Mouse (Mus musculus): ENCODE data around the gene Gabpb1. TPM values are rescaled to one million over a fixed set of nuclear protein-coding genes. Genes with fewer than 3 reads are reported as not detected.

The Gabpb1 gene
- polyA plus RNA-seq, 1 experiment from 2014 or later = 13.2 TPM

DNA sequence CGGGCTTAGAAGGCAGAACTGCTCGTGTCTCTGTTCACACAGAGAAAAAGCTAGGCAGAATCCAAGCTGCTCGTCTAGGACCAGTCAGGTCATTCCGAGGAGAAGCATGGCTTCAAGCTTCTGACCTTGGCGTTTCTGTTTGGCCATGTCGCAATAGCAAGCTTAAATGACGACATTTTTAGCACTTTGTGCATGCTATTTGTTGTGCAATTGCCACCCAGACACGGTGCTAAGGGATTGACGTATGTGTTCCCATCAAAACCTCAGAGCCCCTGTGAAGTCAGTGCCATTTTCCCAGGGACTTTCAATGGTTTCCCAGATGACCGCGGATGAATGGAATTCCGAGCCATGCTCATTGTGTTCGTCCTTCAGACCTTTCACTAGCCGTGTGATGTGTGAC, 75.6 kb downstream of the Gabpb1 start:
- peaks cover 32% of the 10 kb centered on the region for H3K4me1 ChIP-seq (ENCODE audit: insufficient read depth)
- H3K4me3 ChIP-seq (ENCODE audit: low read depth, low read length) = no peak overlapping the region
- ATAC-seq (peak; percentile 43), DNase-seq (peak; percentile 53)
- TF ChIP-seq EP300 (IDR thresholded peaks at IDR 0.05; ENCODE audit: low read depth) = peak; percentile 72
- no peak for TF ChIP-seq CTCF (IDR thresholded peaks at IDR 0.05; ENCODE audit: low read depth)
- no peak overlapping the region for H3K27ac ChIP-seq (ENCODE audit: low read depth)
- no peaks in the 10 kb centered on the region for H3K36me3 ChIP-seq (replicated peaks; ENCODE audit: insufficient read depth, low read length)
- H3K4me2 ChIP-seq (ENCODE audit: low read depth, low read length) = no peak overlapping the region
- H3K9me3 ChIP-seq (ENCODE audit: low read length) = no peaks in the 10 kb centered on the region
- WGBS (ENCODE audit: insufficient replicate concordance) = 56% methylated on average over 14 of the region's 14 CpGs
- no peaks in the 10 kb centered on the region for H3K27me3 ChIP-seq (ENCODE audit: insufficient read depth, low read length)
- H3K9ac ChIP-seq (replicated peaks) = no peak overlapping the region

- no peak for TF ChIP-seq EP300 (IDR thresholded peaks at IDR 0.05; ENCODE audit: low read depth)
- peak; percentile 66 for TF ChIP-seq CTCF (IDR thresholded peaks at IDR 0.05; ENCODE audit: low read depth)
- Histone ChIP-seq H3K4me2 (ENCODE audit: low read depth, low read length) (no peak overlapping the region), H3K9ac (replicated peaks) (no peak overlapping the region), H3K4me3 (ENCODE audit: low read depth, low read length) (no peak overlapping the region), H3K27me3 (ENCODE audit: insufficient read depth, low read length) (no peaks in the 10 kb centered on the region), H3K9me3 (ENCODE audit: low read length) (no peaks in the 10 kb centered on the region), H3K27ac (ENCODE audit: low read depth) (no peak overlapping the region), H3K36me3 (replicated peaks; ENCODE audit: insufficient read depth, low read length) (no peaks in the 10 kb centered on the region), H3K4me1 (ENCODE audit: insufficient read depth) (peaks cover 36% of the 10 kb centered on the region)
- WGBS (ENCODE audit: insufficient replicate concordance) = 10% methylated on average over 3 of the region's 3 CpGs
- ATAC-seq (0 out of 2 replicates have a peak, but pooled peaks have one; percentile 9), DNase-seq (no peak)
These were observed 77.1 kb downstream of the Gabpb1 start for GRCm38 (mm10) chr2:126599005-126599404.

DNA sequence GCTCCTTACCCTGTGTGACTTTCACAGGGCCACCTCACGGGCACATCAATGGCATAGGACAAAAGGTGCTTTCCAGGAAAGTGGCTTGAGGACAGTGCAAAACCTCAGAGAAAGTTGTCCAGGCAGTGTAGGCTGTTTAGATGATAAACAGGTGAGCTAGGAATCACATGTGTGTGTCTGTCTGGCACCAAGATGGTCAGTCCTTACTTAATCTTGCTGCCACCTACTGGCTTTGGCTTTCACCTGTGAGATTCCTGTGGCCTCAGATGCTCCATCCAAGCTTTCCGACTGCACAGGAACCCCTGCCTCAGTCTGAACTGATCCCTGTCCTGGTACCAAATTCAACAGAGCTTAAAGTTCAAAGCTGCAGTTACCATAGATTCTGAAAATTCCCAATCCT, 77.8 kb downstream of the Gabpb1 start:
- Histone ChIP-seq H3K36me3 (replicated peaks; ENCODE audit: insufficient read depth, low read length) (no peaks in the 10 kb centered on the region; the same call in 1 of the 2 replicates), H3K4me2 (ENCODE audit: low read depth, low read length) (no peak overlapping the region), H3K4me3 (ENCODE audit: low read depth, low read length) (no peak overlapping the region), H3K27ac (ENCODE audit: low read depth) (0 out of 2 replicates have a peak overlapping the region, but pooled peaks have one; percentile 90), H3K27me3 (ENCODE audit: insufficient read depth, low read length) (no peaks in the 10 kb centered on the region), H3K4me1 (ENCODE audit: insufficient read depth) (peaks cover 36% of the 10 kb centered on the region), H3K9ac (replicated peaks) (no peak overlapping the region), H3K9me3 (ENCODE audit: low read length) (no peaks in the 10 kb centered on the region)
- TF ChIP-seq EP300 (IDR thresholded peaks at IDR 0.05; ENCODE audit: low read depth) (no peak), CTCF (IDR thresholded peaks at IDR 0.05; ENCODE audit: low read depth) (peak; percentile 14; the same call in 1 of the 2 replicates)
- DNase-seq (no peak), ATAC-seq (no peak)
- 56% methylated on average over 2 of the region's 2 CpGs for WGBS (ENCODE audit: insufficient replicate concordance)

- no peaks in the 10 kb centered on the region for H3K9me3 ChIP-seq (ENCODE audit: low read length)
- no peaks in the 10 kb centered on the region for H3K27me3 ChIP-seq (ENCODE audit: insufficient read depth, low read length)
- H3K4me3 ChIP-seq (ENCODE audit: low read depth, low read length) = peak overlapping the region; percentile 2; the same call in 1 of the 2 replicates
- H3K4me1 ChIP-seq (ENCODE audit: insufficient read depth) = peaks cover 36% of the 10 kb centered on the region
- TF ChIP-seq EP300 (IDR thresholded peaks at IDR 0.05; ENCODE audit: low read depth) = no peak
- no peak for TF ChIP-seq CTCF (IDR thresholded peaks at IDR 0.05; ENCODE audit: low read depth)
- H3K9ac ChIP-seq (replicated peaks) = no peak overlapping the region
- H3K27ac ChIP-seq (ENCODE audit: low read depth) = peak overlapping the region; percentile 90
- ATAC-seq = peak; percentile 56
- no peak for DNase-seq
- H3K4me2 ChIP-seq (ENCODE audit: low read depth, low read length) = peak overlapping the region; percentile 48
- WGBS (ENCODE audit: insufficient replicate concordance) = 72% methylated on average over 20 of the region's 20 CpGs
- no peaks in the 10 kb centered on the region; the same call in 1 of the 2 replicates for H3K36me3 ChIP-seq (replicated peaks; ENCODE audit: insufficient read depth, low read length)
These were observed 78.6 kb downstream of the Gabpb1 start for GRCm38 (mm10) chr2:126597279-126598241.

DNA sequence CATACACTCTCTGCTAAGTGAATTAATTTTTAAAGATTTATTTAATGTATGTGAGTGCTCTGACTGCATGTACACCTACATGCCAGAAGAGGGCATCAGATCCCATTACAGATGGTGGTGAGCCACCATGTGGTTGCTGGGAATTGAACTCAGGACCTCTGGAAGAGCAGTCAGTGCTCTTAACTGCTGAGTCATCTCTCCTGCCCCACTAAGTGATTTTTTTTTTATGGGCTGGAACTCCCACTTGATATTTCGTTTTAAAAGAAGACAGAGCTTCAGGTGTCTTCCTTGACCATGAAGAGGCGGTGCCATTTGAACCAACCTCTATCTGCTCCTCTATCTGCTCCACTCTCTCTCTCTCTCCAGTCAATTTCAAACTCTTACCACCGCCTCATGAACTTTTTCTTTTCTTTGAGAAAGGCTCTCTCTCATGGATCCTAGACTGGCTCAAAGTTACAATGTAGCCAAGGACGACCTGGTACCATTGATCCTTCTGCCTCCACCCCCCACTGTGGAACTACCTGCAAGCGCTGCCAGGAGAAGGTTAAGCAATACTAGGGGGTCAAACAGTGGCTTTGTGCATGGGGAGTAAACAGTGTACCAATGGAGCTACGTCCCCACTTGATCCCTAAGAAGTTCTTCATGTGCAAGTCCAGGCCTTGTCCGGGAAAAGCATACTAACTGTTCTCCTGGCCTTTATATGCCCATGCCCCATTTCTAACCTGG, 79.6 kb downstream of the Gabpb1 start:
- DNase-seq (peak; percentile 68), ATAC-seq (peak; percentile 80)
- peak overlapping the region; percentile 90 for H3K27ac ChIP-seq (ENCODE audit: low read depth)

More for the DNA sequence above, 79.6 kb downstream of the Gabpb1 start:
- H3K4me1 ChIP-seq (ENCODE audit: insufficient read depth) = peaks cover 32% of the 10 kb centered on the region
- H3K27me3 ChIP-seq (ENCODE audit: insufficient read depth, low read length) = no peaks in the 10 kb centered on the region
- no peaks in the 10 kb centered on the region; the same call in 1 of the 2 replicates for H3K36me3 ChIP-seq (replicated peaks; ENCODE audit: insufficient read depth, low read length)
- peak overlapping the region; percentile 48; the same call in 1 of the 2 replicates for H3K4me2 ChIP-seq (ENCODE audit: low read depth, low read length)
- TF ChIP-seq EP300 (IDR thresholded peaks at IDR 0.05; ENCODE audit: low read depth) (no peak), CTCF (IDR thresholded peaks at IDR 0.05; ENCODE audit: low read depth) (no peak)
- 76% methylated on average over 7 of the region's 7 CpGs for WGBS (ENCODE audit: insufficient replicate concordance)
- no peak overlapping the region for H3K4me3 ChIP-seq (ENCODE audit: low read depth, low read length)
- no peak overlapping the region for H3K9ac ChIP-seq (replicated peaks)
- H3K9me3 ChIP-seq (ENCODE audit: low read length) = no peaks in the 10 kb centered on the region
